16 mouse cellular contexts compared by ENCODE assay signal in genomic region chr11:59313029-59313811, GRCm38 (mm10). TPM values are rescaled to one million over a fixed set of nuclear protein-coding genes. Genes with fewer than 3 reads are reported as not detected.
DNase-seq lines count a peak whose midpoint lies in the region; ATAC-seq and TF ChIP-seq lines count a peak whose summit lies in the region.
"Had no signal": no experiment of that assay in that cellular context is flagged by ENCODE, and none has a peak within 500 bp of the region (broad histone marks: within the 10 kb centered on the region; RNA-seq: fewer than 3 reads in every experiment).

No protein-coding gene starts in this region.

- WGBS in hindbrain, postnatal 0 days = 54% methylated on average over 17 of the region's 17 CpGs
- WGBS in hindbrain, embryonic 14.5 days = 61% methylated on average over 17 of the region's 17 CpGs

- ATAC-seq in hindbrain, postnatal 0 days = no peak
- no peak for ATAC-seq in hindbrain, embryonic 14.5 days (ENCODE audit: low FRiP score)
- peak; percentile 48; the same call in 1 of the 2 replicates for ATAC-seq in granulocyte monocyte progenitor cell, adult 5-6 weeks (replicated peaks; ENCODE audit: poor library complexity, severe bottlenecking)
- no peak for ATAC-seq in erythroid progenitor cell, adult 5-6 weeks (replicated peaks; ENCODE audit: low FRiP score, poor library complexity, severe bottlenecking)
- ATAC-seq: forebrain, embryonic 16.5 days had no signal

- no peak overlapping the region for H3K9ac ChIP-seq in hindbrain, postnatal 0 days (replicated peaks; ENCODE audit: low read length)
- H3K9ac ChIP-seq in hindbrain, embryonic 14.5 days = no peak overlapping the region
- H3K9ac ChIP-seq: kidney, embryonic 15.5 days had no signal

- H3K4me2 ChIP-seq in hindbrain, postnatal 0 days (ENCODE audit: low read depth, low read length) = 0 out of 2 replicates have a peak overlapping the region, but pooled peaks have one; percentile 3
- H3K4me2 ChIP-seq in hindbrain, embryonic 14.5 days (replicated peaks) = no peak overlapping the region
- H3K4me2 ChIP-seq: kidney, embryonic 15.5 days had no signal

- H3K27me3 ChIP-seq in hindbrain, postnatal 0 days (ENCODE audit: insufficient read depth, low read length) = peaks cover 2% of the 10 kb centered on the region; the same call in 1 of the 2 replicates
- H3K27me3 ChIP-seq in hindbrain, embryonic 14.5 days (ENCODE audit: control insufficient read depth, insufficient read depth, low read length) = peaks cover 18% of the 10 kb centered on the region

- no peak for DNase-seq in hindbrain, postnatal 0 days (ENCODE audit: low spot score)
- no peak for DNase-seq in hindbrain, embryonic 14.5 days (ENCODE audit: low spot score)
- DNase-seq in 3134 (ENCODE audit: extremely low read depth, insufficient read length, low spot score) (peak; percentile 85), MN1 (ENCODE audit: low spot score) (peak; percentile 73)
- DNase-seq in thymus, adult 18-20 months = no peak
- no peak for DNase-seq in right cerebral cortex, postnatal 14 days
- DNase-seq: cerebellum, adult 11-12 months; heart, adult 18-20 months; heart, postnatal 14 days had no signal

- H3K4me1 ChIP-seq in hindbrain, postnatal 0 days (ENCODE audit: insufficient read depth, low read length) = peaks cover 15% of the 10 kb centered on the region; the same call in 1 of the 2 replicates
- H3K4me1 ChIP-seq in hindbrain, embryonic 14.5 days (replicated peaks; ENCODE audit: control insufficient read depth, insufficient read depth, low read length) = peaks cover 15% of the 10 kb centered on the region; the same call in 1 of the 2 replicates

- no peaks in the 10 kb centered on the region for H3K9me3 ChIP-seq in hindbrain, postnatal 0 days (ENCODE audit: low read length)
- no peaks in the 10 kb centered on the region for H3K9me3 ChIP-seq in hindbrain, embryonic 14.5 days (ENCODE audit: control insufficient read depth, low read length)
- H3K9me3 ChIP-seq: kidney, embryonic 15.5 days had no signal

- no peak for TF ChIP-seq CTCF in hindbrain, postnatal 0 days (IDR thresholded peaks at IDR 0.05; ENCODE audit: low read depth)

- no peaks in the 10 kb centered on the region for H3K36me3 ChIP-seq in hindbrain, postnatal 0 days (ENCODE audit: insufficient read depth, low read length)
- H3K36me3 ChIP-seq in hindbrain, embryonic 14.5 days (replicated peaks; ENCODE audit: control insufficient read depth, insufficient read depth) = no peaks in the 10 kb centered on the region
- H3K36me3 ChIP-seq: kidney, embryonic 15.5 days had no signal

- no peak overlapping the region for H3K4me3 ChIP-seq in hindbrain, postnatal 0 days (ENCODE audit: low read length)
- H3K4me3 ChIP-seq in hindbrain, embryonic 14.5 days (replicated peaks; ENCODE audit: low read length) = no peak overlapping the region
- H3K4me3 ChIP-seq: kidney, embryonic 15.5 days had no signal

- H3K27ac ChIP-seq in hindbrain, postnatal 0 days = no peak overlapping the region
- H3K27ac ChIP-seq in hindbrain, embryonic 14.5 days = no peak overlapping the region

RNA-seq across cellular contexts. Expression of gene Wnt9a, which starts 6.5 kb away (rescaled TPM):
- total RNA-seq in hindbrain, postnatal 0 days (2014; rRNA removed) = 2.8 and 4.5 TPM in 2 replicates
- 2.1 and 2.3 TPM in 2 replicates for polyA plus RNA-seq in hindbrain, postnatal 0 days (2015; fragmentation: Nextera tagmentation; extraction: Ambion mirVana)
- polyA plus RNA-seq in hindbrain, embryonic 14.5 days (2014; fragmentation: Nextera tagmentation; extraction: Ambion mirVana) = 2.1 TPM in 2 replicates
- not detected in 2 replicates for total RNA-seq in granulocyte monocyte progenitor cell, adult 5-6 weeks (2014; fragmentation: Nextera tagmentation)
- not detected in 2 replicates for total RNA-seq in granulocyte monocyte progenitor cell, adult 5-6 weeks (2017)
- total RNA-seq in erythroid progenitor cell, adult 5-6 weeks (2015; ENCODE audit: low replicate concordance) = not detected in 2 replicates
- not detected in 2 replicates for total RNA-seq in erythroid progenitor cell, adult 5-6 weeks (2017; ENCODE audit: low replicate concordance)

RNA-seq across cellular contexts. Expression of gene Wnt3a, which starts 22.7 kb away (rescaled TPM):
- 0.61 and 0.68 TPM in 2 replicates for total RNA-seq in hindbrain, postnatal 0 days (2014; rRNA removed)
- polyA plus RNA-seq in hindbrain, postnatal 0 days (2015; fragmentation: Nextera tagmentation; extraction: Ambion mirVana) = 0.31 and 0.44 TPM in 2 replicates
- 0.40 and 0.43 TPM in 2 replicates for polyA plus RNA-seq in hindbrain, embryonic 14.5 days (2014; fragmentation: Nextera tagmentation; extraction: Ambion mirVana)
- not detected in 2 replicates for total RNA-seq in granulocyte monocyte progenitor cell, adult 5-6 weeks (2014; fragmentation: Nextera tagmentation)
- not detected in 2 replicates for total RNA-seq in granulocyte monocyte progenitor cell, adult 5-6 weeks (2017)
- total RNA-seq in erythroid progenitor cell, adult 5-6 weeks (2015; ENCODE audit: low replicate concordance) = not detected in 2 replicates
- total RNA-seq in erythroid progenitor cell, adult 5-6 weeks (2017; ENCODE audit: low replicate concordance) = not detected in 2 replicates
- total RNA-seq: adrenal gland, postnatal 4 days; heart, adult 18-20 months; heart, postnatal 14 days had no signal
- polyA plus RNA-seq: kidney, embryonic 15.5 days; liver, embryonic 16.5 days; small intestine, adult 2 months had no signal

Comparison
In these comparisons a context has a peak if more than half of its experiments do, and no peak if none do; other contexts are left out.
1. DNase-seq: peak in 3134 (single experiment) and MN1 (single experiment); none in hindbrain, postnatal 0 days (single experiment), hindbrain, embryonic 14.5 days (single experiment), thymus, adult 18-20 months (0 of 2) and right cerebral cortex, postnatal 14 days (single experiment).